Mouse (Mus musculus): ENCODE results near the gene Samhd1. TPM values are rescaled to one million over a fixed set of nuclear protein-coding genes. Genes with fewer than 3 reads are reported as not detected.

Samhd1 gene
- polyA plus RNA-seq, 1 experiment = 0.75 TPM

DNA sequence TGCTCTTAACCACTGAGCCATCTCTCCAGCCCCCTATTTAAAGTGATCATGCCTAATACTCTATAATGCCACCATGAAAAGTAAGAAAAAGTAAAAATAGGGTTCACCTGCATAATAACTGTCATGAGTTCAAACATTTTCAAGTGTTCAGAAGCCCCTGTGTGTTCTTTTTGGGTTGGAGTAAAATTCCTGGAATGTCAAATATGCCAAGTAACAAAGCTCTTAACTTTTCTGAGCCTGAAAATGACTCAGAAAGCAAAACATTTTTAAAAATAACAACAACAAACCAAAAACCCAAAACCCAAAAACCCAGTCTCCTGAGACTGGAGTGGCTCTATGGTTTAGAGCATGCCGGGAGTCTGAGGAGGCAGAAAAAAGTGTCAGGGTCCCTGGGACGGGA is 29.0 kb upstream of the Samhd1 start:
- H3K27me3 ChIP-seq (ENCODE audit: control insufficient read depth) = no peaks in the 10 kb centered on the region
- no peak for TF ChIP-seq TAL1 (IDR thresholded peaks at IDR 0.05; ENCODE audit: low read length)
- no peak for TF ChIP-seq GATA1 (IDR thresholded peaks at IDR 0.05; ENCODE audit: low read length)
- peaks cover 96% of the 10 kb centered on the region for H3K36me3 ChIP-seq (ENCODE audit: control insufficient read depth)

DNA sequence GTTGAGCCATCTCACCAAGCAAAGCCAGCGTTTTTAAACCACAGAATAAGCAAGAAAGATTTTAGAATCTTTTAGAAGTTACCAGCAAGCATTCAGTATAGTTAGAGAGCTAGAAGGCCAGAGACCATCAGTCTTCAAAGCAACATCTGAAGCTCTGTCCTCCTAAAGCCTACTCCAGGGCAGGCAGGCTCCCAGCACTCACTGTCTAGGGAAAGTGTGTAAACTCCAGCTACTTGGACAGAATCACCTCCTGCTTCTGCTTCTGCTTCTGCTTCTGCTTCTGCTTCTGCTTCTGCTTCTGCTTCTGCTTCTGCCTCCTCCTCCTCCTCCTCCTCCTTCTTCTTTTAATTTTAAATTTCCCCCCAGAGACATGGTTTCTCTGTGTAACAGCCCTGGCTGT is 21.0 kb upstream of the Samhd1 start:
- H3K9me3 ChIP-seq (ENCODE audit: control insufficient read depth, low read length) = no peaks in the 10 kb centered on the region
- H3K4me1 ChIP-seq (ENCODE audit: control insufficient read depth) = no peaks in the 10 kb centered on the region
- no peak overlapping the region for H3K4me3 ChIP-seq (replicated peaks)
- no peaks in the 10 kb centered on the region for H3K27me3 ChIP-seq (ENCODE audit: control insufficient read depth)
- TF ChIP-seq GATA1 (IDR thresholded peaks at IDR 0.05; ENCODE audit: low read length) (no peak), TAL1 (IDR thresholded peaks at IDR 0.05; ENCODE audit: low read length) (no peak)
- H3K36me3 ChIP-seq (ENCODE audit: control insufficient read depth) = peaks cover 97% of the 10 kb centered on the region

More for the DNA sequence above, 29.0 kb upstream of the Samhd1 start:
- Histone ChIP-seq H3K9me3 (ENCODE audit: control insufficient read depth, low read length) (no peaks in the 10 kb centered on the region), H3K4me1 (ENCODE audit: control insufficient read depth) (no peaks in the 10 kb centered on the region), H3K4me3 (replicated peaks) (no peak overlapping the region)

DNA sequence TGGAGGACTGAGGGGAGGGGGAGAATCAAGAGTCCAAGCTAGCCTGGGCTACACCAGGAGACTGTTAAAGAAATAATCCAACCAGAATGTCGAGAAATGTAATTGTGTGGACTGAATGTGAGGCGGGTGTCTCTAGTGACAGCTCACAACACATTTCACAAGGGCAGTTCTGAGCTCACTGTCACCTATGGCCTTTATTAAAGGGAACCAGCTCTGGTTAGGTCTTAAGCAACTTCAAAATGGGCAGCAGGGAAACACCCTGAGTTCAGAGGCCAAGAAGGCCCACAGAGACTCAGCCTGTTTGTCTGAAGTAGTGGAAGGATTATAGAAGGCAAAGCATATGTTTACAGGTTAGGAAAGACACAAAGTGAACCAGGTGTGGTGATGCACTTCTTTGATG is 18.2 kb upstream of the Samhd1 start:
- Histone ChIP-seq H3K36me3 (ENCODE audit: control insufficient read depth) (peaks cover 97% of the 10 kb centered on the region), H3K4me3 (replicated peaks) (no peak overlapping the region), H3K4me1 (ENCODE audit: control insufficient read depth) (peaks cover 7% of the 10 kb centered on the region), H3K9me3 (ENCODE audit: control insufficient read depth, low read length) (no peaks in the 10 kb centered on the region), H3K27me3 (ENCODE audit: control insufficient read depth) (no peaks in the 10 kb centered on the region)
- no peak for TF ChIP-seq GATA1 (IDR thresholded peaks at IDR 0.05; ENCODE audit: low read length)
- no peak for TF ChIP-seq TAL1 (IDR thresholded peaks at IDR 0.05; ENCODE audit: low read length)

DNA sequence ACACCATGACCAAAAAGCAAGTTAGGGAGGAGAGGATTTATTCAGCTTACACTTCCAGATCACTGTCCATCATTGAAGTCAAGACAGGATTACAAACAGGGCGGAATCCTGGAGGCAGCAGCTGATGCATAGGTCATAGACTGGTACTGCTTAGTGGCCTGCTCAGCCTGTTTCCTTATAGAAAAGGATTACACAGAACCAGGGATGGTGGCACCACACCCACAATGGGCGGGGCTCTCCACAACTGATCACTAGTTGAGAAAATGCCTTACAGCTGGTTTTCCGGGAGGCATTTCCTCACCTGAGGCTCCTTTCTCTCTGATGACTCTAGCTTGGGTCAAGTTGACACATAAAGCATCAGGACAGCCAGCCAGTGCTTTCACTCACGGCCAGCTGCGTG is 13.4 kb upstream of the Samhd1 start:
- H3K4me1 ChIP-seq (ENCODE audit: control insufficient read depth) = peaks cover 7% of the 10 kb centered on the region
- no peak overlapping the region for H3K4me3 ChIP-seq (replicated peaks)
- TF ChIP-seq TAL1 (IDR thresholded peaks at IDR 0.05; ENCODE audit: low read length) (no peak), GATA1 (IDR thresholded peaks at IDR 0.05; ENCODE audit: low read length) (no peak)
- H3K27me3 ChIP-seq (ENCODE audit: control insufficient read depth) = no peaks in the 10 kb centered on the region
- peaks cover 98% of the 10 kb centered on the region for H3K36me3 ChIP-seq (ENCODE audit: control insufficient read depth)
- H3K9me3 ChIP-seq (ENCODE audit: control insufficient read depth, low read length) = no peaks in the 10 kb centered on the region

DNA sequence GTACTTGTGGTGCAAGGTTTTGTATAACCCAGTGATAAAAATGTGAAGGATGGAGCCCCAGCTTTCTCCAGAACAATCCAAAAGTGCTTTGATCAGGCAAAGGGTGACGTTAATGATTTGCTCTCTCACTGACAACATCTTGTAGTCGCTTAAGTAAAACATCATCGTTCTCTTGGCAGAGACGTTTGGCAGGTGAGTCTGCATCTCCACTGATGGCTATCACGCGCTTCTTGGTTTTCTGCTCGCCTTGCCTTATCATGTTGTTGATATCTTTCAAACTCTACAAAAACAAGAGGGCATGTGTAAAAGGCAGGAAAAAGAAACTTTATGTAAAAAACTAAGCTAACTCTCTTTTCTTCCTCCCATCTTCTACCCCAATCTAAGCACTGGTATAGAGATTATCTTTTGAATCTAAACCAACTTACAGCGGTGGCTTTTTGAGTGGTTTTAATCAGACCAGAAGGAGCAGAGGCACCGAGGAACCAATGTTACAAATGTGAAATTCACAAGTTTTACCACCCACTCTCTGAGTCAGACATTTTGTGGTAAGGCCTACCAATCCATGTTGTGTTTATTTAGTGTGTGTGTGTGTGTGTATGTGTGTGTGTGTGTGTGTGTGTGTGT is 12.4 kb upstream of the Samhd1 start:
- Histone ChIP-seq H3K9me3 (ENCODE audit: control insufficient read depth, low read length) (no peaks in the 10 kb centered on the region), H3K27me3 (ENCODE audit: control insufficient read depth) (no peaks in the 10 kb centered on the region), H3K4me1 (ENCODE audit: control insufficient read depth) (peaks cover 7% of the 10 kb centered on the region), H3K4me3 (replicated peaks) (no peak overlapping the region), H3K36me3 (ENCODE audit: control insufficient read depth) (peaks cover 94% of the 10 kb centered on the region)
- TF ChIP-seq GATA1 (IDR thresholded peaks at IDR 0.05; ENCODE audit: low read length) (no peak), TAL1 (IDR thresholded peaks at IDR 0.05; ENCODE audit: low read length) (no peak)

DNA sequence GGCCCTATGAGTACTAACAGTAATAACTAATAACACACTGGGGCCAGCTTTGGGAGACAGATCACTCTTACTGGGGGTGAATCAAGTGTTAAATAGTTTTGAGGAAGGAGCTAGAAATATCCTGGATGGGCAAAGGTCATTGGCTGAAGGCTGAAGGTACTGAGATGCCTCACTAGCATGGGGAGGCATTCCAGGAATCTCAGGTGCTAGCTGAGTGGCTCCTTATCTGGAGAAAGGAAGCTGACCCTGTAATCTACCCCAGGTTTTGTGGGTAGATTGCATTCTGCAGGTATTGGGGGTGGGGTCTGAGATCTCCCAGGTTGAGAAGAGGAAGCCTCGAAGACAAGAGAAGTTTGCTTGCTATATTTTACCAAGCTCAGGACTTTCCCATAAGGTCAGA is 10.1 kb upstream of the Samhd1 start:
- H3K4me1 ChIP-seq (ENCODE audit: control insufficient read depth) = peaks cover 7% of the 10 kb centered on the region
- peaks cover 70% of the 10 kb centered on the region for H3K36me3 ChIP-seq (ENCODE audit: control insufficient read depth)
- no peaks in the 10 kb centered on the region for H3K27me3 ChIP-seq (ENCODE audit: control insufficient read depth)
- TF ChIP-seq TAL1 (IDR thresholded peaks at IDR 0.05; ENCODE audit: low read length) (no peak), GATA1 (IDR thresholded peaks at IDR 0.05; ENCODE audit: low read length) (no peak)
- no peak overlapping the region for H3K4me3 ChIP-seq (replicated peaks)
- H3K9me3 ChIP-seq (ENCODE audit: control insufficient read depth, low read length) = no peaks in the 10 kb centered on the region

DNA sequence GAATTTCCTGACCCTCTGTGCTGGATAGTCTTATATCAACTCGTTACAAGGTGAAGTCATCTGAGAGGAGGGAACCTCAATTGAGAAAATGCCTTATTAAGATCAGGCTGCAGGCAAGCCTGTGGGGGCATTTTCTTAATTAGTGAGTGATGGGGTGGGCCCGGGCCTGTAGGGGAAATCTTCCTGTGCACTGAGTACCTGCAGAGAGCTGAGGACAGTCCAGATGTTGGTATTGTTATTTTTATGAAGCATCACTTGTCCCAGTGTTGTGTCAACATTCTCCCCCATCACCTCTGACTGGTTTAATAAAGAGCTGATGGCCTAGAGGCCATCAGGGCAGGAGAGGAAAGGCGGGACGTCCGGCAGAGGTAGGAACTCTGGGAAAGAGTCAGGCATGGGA is 9.1 kb upstream of the Samhd1 start:
- no peaks in the 10 kb centered on the region for H3K27me3 ChIP-seq (ENCODE audit: control insufficient read depth)
- no peak overlapping the region for H3K4me3 ChIP-seq (replicated peaks)
- TF ChIP-seq GATA1 (IDR thresholded peaks at IDR 0.05; ENCODE audit: low read length) (no peak), TAL1 (IDR thresholded peaks at IDR 0.05; ENCODE audit: low read length) (no peak)
- H3K36me3 ChIP-seq (ENCODE audit: control insufficient read depth) = peaks cover 60% of the 10 kb centered on the region
- H3K9me3 ChIP-seq (ENCODE audit: control insufficient read depth, low read length) = no peaks in the 10 kb centered on the region
- H3K4me1 ChIP-seq (ENCODE audit: control insufficient read depth) = peaks cover 9% of the 10 kb centered on the region

DNA sequence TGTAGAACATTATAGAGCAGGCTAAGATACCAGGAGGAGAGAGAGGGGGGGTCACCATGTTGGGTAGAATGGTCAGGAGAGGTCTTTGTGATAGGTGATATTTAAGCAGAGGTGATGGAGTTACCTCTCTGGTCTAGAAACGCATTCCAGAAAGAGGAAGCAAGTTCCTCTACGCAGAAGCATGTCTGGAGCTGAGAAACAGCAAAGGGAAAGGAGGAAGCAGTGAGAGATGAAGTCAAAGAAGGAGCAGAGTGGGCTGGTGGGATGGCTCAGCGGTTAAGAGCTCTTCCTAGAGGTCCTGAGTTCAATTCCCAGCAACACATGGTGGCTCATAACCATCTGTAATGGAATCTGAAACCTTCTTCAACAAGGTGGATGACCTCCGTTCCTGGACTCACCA is 6.9 kb upstream of the Samhd1 start:
- Histone ChIP-seq H3K4me3 (replicated peaks) (no peak overlapping the region), H3K27me3 (ENCODE audit: control insufficient read depth) (no peaks in the 10 kb centered on the region), H3K9me3 (ENCODE audit: control insufficient read depth, low read length) (no peaks in the 10 kb centered on the region), H3K4me1 (ENCODE audit: control insufficient read depth) (peaks cover 16% of the 10 kb centered on the region), H3K36me3 (ENCODE audit: control insufficient read depth) (peaks cover 38% of the 10 kb centered on the region)
- no peak for TF ChIP-seq TAL1 (IDR thresholded peaks at IDR 0.05; ENCODE audit: low read length)
- no peak for TF ChIP-seq GATA1 (IDR thresholded peaks at IDR 0.05; ENCODE audit: low read length)

DNA sequence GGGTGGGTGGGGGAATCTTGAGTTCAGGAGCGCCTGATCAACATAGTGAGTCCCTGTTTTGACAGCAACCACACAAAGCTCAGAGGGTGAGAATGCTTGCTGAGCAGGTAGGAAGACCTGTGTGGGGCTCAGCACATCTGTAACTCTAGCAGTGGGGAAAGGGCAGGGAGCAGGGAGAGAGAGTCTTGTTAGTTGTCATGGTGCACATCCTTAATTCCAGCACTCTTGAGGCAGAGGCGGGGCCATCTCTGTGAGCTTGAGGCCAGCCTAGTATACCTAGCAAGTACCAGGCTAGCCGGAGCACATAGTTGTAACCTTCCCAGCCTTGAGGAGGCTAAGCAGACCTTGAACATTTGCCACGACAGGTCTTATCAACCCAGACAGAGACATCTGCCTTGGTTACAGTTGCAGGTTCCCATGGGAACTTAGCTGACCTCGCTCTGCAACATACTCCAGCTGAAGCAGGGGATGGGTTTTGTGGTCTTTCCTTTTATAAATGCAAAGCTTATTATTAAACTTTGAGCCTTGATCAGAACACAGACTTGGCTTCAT is 4.3 kb upstream of the Samhd1 start:
- Histone ChIP-seq H3K27me3 (ENCODE audit: control insufficient read depth) (no peaks in the 10 kb centered on the region), H3K36me3 (ENCODE audit: control insufficient read depth) (peaks cover 13% of the 10 kb centered on the region), H3K4me3 (replicated peaks) (no peak overlapping the region), H3K4me1 (ENCODE audit: control insufficient read depth) (peaks cover 37% of the 10 kb centered on the region), H3K9me3 (ENCODE audit: control insufficient read depth, low read length) (no peaks in the 10 kb centered on the region)
- TF ChIP-seq GATA1 (IDR thresholded peaks at IDR 0.05; ENCODE audit: low read length) = no peak
- TF ChIP-seq TAL1 (IDR thresholded peaks at IDR 0.05; ENCODE audit: low read length) = no peak

DNA sequence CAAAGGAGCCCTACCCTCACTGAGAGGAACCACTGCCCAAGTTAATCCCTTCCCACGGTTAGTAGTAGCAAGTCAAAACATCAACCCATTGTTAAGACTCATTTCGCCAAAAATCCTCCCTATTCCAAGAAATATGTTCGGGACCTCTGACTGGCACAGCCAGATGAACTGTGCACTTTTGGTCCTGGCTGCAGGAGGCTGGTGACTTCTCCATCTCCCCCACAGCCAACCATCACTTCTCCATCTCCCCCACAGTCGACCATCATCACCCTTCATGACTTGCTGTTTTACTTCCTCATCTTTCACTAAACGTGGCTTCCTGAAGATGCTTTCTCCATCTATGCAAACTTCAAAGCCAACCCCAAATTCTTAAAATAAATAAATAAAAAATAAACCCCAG is 3.7 kb upstream of the Samhd1 start:
- peaks cover 43% of the 10 kb centered on the region for H3K4me1 ChIP-seq (ENCODE audit: control insufficient read depth)
- no peaks in the 10 kb centered on the region for H3K27me3 ChIP-seq (ENCODE audit: control insufficient read depth)
- H3K4me3 ChIP-seq (replicated peaks) = no peak overlapping the region
- H3K36me3 ChIP-seq (ENCODE audit: control insufficient read depth) = peaks cover 7% of the 10 kb centered on the region
- no peaks in the 10 kb centered on the region for H3K9me3 ChIP-seq (ENCODE audit: control insufficient read depth, low read length)
- TF ChIP-seq GATA1 (IDR thresholded peaks at IDR 0.05; ENCODE audit: low read length) (no peak), TAL1 (IDR thresholded peaks at IDR 0.05; ENCODE audit: low read length) (no peak)

Data from erythroblast, embryonic 14.5 days (primary cell).